Mouse (Mus musculus): Measurements from ENCODE around the gene Mmp21.

- no peak for TF ChIP-seq ZNF384 (IDR thresholded peaks at IDR 0.05; ENCODE audit: low read depth, low read length)
- no peak for TF ChIP-seq HCFC1 (IDR thresholded peaks at IDR 0.05; ENCODE audit: borderline replicate concordance, insufficient read depth, low read length)
- no peak for TF ChIP-seq ZC3H11A (IDR thresholded peaks at IDR 0.05; ENCODE audit: borderline replicate concordance, low read depth, low read length)
Measured at GRCm38 (mm10) chr7:133669946-133670345, 9.9 kb downstream of the Mmp21 start.

Data from ES-E14 (cell line).